Comparison of ENCODE assay signal across 8 mouse cellular contexts in the genomic region with DNA sequence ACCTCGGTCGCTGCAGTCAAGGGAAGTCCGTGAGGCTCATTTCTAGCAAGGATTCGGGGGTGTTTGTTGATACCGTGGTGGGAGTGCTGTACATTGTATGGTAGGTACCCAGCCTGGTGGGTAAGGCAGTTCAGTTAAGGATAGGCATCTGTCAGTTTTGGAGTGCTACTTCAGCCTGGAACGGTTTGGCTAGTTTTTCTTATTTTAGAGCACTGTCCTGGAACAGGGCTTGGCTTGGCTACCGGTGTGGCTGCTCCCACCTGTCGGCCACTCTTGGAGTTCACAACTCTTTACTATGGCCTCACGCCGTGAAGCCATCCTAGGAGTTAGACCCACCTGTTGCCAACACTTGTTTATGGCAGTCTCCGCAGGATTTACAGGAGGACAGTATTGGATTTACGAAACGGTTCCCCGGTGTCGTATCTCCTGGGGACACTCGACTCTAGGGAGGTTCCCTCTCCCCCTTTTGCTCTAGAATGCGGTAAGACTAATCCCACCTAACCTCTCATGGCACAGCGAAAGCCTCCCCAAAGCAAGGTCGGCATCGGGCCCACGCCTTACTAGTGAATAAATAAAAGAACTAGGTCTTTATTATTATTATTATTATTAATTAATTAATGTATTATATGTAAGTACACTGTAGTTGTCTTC. TPM values are rescaled to one million over a fixed set of nuclear protein-coding genes. Genes with fewer than 3 reads are reported as not detected.
DNase-seq lines count a peak whose midpoint lies in the region; ATAC-seq lines count a peak whose summit lies in the region.

No protein-coding gene starts in this region.

- peak; percentile 37 to 40 for DNase-seq in B cell, adult 2 months
- DNase-seq in NIH3T3 (ENCODE audit: low read depth): peak; percentile 54
- DNase-seq in embryo, embryonic 11 days: peak; percentile 54
- DNase-seq in skeletal muscle tissue, adult 2 months (ENCODE audit: low read depth, low spot score): peak; percentile 66

- peaks cover 27% of the 10 kb centered on the region for H3K4me1 ChIP-seq in heart, embryonic 12.5 days (replicated peaks)
- H3K4me1 ChIP-seq in kidney, embryonic 16.5 days (ENCODE audit: insufficient read depth, low read length): peaks cover 22% of the 10 kb centered on the region
- H3K4me1 ChIP-seq in lung, embryonic 16.5 days (replicated peaks; ENCODE audit: control insufficient read depth, insufficient read depth, low read length): peaks cover 11% of the 10 kb centered on the region

- peak overlapping the region; percentile 82 for H3K4me2 ChIP-seq in heart, embryonic 12.5 days
- H3K4me2 ChIP-seq in kidney, embryonic 16.5 days (replicated peaks; ENCODE audit: low read depth, low read length): peak overlapping the region; percentile 96
- H3K4me2 ChIP-seq in lung, embryonic 16.5 days (ENCODE audit: low read depth, low read length): peak overlapping the region; percentile 92

- 7% methylated on average over 21 of the region's 21 CpGs for WGBS in heart, embryonic 12.5 days
- 3% methylated on average over 21 of the region's 21 CpGs for WGBS in kidney, embryonic 16.5 days
- 2% methylated on average over 21 of the region's 21 CpGs for WGBS in lung, embryonic 16.5 days

- H3K9me3 ChIP-seq in heart, embryonic 12.5 days (replicated peaks): no peaks in the 10 kb centered on the region
- no peaks in the 10 kb centered on the region for H3K9me3 ChIP-seq in kidney, embryonic 16.5 days (ENCODE audit: low read length)
- H3K9me3 ChIP-seq in lung, embryonic 16.5 days (ENCODE audit: control insufficient read depth, low read length): no peaks in the 10 kb centered on the region

- no peak for ATAC-seq in heart, embryonic 12.5 days (ENCODE audit: insufficient number of reproducible peaks, low FRiP score)
- ATAC-seq in kidney, embryonic 16.5 days (ENCODE audit: low FRiP score, low TSS enrichment): no peak
- ATAC-seq in lung, embryonic 16.5 days (ENCODE audit: low read depth): no peak
- no peak for ATAC-seq in erythroid progenitor cell, adult 5-6 weeks (replicated peaks; ENCODE audit: low FRiP score, poor library complexity, severe bottlenecking)

- H3K4me3 ChIP-seq in heart, embryonic 12.5 days: peak overlapping the region; percentile 80
- peak overlapping the region; percentile 75 for H3K4me3 ChIP-seq in kidney, embryonic 16.5 days (ENCODE audit: low read length)
- H3K4me3 ChIP-seq in lung, embryonic 16.5 days (ENCODE audit: low read length): peak overlapping the region; percentile 99

- peak overlapping the region; percentile 81 for H3K9ac ChIP-seq in heart, embryonic 12.5 days
- peak overlapping the region; percentile 89 for H3K9ac ChIP-seq in kidney, embryonic 16.5 days (replicated peaks; ENCODE audit: low read length)
- H3K9ac ChIP-seq in lung, embryonic 16.5 days (ENCODE audit: low read length): peak overlapping the region; percentile 77

- H3K27me3 ChIP-seq in heart, embryonic 12.5 days (replicated peaks): no peaks in the 10 kb centered on the region
- H3K27me3 ChIP-seq in kidney, embryonic 16.5 days (ENCODE audit: insufficient read depth, low read length): no peaks in the 10 kb centered on the region
- no peaks in the 10 kb centered on the region for H3K27me3 ChIP-seq in lung, embryonic 16.5 days (ENCODE audit: control insufficient read depth, insufficient read depth, low read depth, low read length)

- peak overlapping the region; percentile 90 for H3K27ac ChIP-seq in heart, embryonic 12.5 days (ENCODE audit: poor library complexity, severe bottlenecking)
- peak overlapping the region; percentile 100 for H3K27ac ChIP-seq in kidney, embryonic 16.5 days (ENCODE audit: low read length)
- H3K27ac ChIP-seq in lung, embryonic 16.5 days (ENCODE audit: low read length): peak overlapping the region; percentile 97

- H3K36me3 ChIP-seq in heart, embryonic 12.5 days: no peaks in the 10 kb centered on the region
- no peaks in the 10 kb centered on the region; the same call in 1 of the 2 replicates for H3K36me3 ChIP-seq in kidney, embryonic 16.5 days (ENCODE audit: insufficient read depth, low read length)
- no peaks in the 10 kb centered on the region for H3K36me3 ChIP-seq in lung, embryonic 16.5 days (ENCODE audit: control insufficient read depth, insufficient read depth, low read length)

RNA-seq across cellular contexts. Expression of gene Sin3a, which starts 2.5 kb away (rescaled TPM):
- polyA plus RNA-seq in heart, embryonic 12.5 days (2016; fragmentation: Nextera tagmentation; extraction: Ambion mirVana): 29.3 and 29.6 TPM in 2 replicates
- 36.7 and 42.3 TPM in 2 replicates for polyA plus RNA-seq in kidney, embryonic 16.5 days (2015; fragmentation: Nextera tagmentation; extraction: Ambion mirVana)
- polyA plus RNA-seq in lung, embryonic 16.5 days (2015; fragmentation: Nextera tagmentation; extraction: Ambion mirVana): 31.3 and 33.6 TPM in 2 replicates
- total RNA-seq in erythroid progenitor cell, adult 5-6 weeks (2015; ENCODE audit: low replicate concordance): 71.7 and 122 TPM in 2 replicates
- 59.9 and 75.3 TPM in 2 replicates for total RNA-seq in erythroid progenitor cell, adult 5-6 weeks (2017; ENCODE audit: low replicate concordance)

RNA-seq across cellular contexts. Expression of gene Man2c1, which starts 56.2 kb away (rescaled TPM):
- 57.1 and 59.6 TPM in 2 replicates for polyA plus RNA-seq in heart, embryonic 12.5 days (2016; fragmentation: Nextera tagmentation; extraction: Ambion mirVana)
- 79.0 and 95.6 TPM in 2 replicates for polyA plus RNA-seq in kidney, embryonic 16.5 days (2015; fragmentation: Nextera tagmentation; extraction: Ambion mirVana)
- polyA plus RNA-seq in lung, embryonic 16.5 days (2015; fragmentation: Nextera tagmentation; extraction: Ambion mirVana): 65.0 and 74.5 TPM in 2 replicates
- 22.3 and 32.3 TPM in 2 replicates for total RNA-seq in erythroid progenitor cell, adult 5-6 weeks (2015; ENCODE audit: low replicate concordance)
- total RNA-seq in erythroid progenitor cell, adult 5-6 weeks (2017; ENCODE audit: low replicate concordance): 18.6 and 29.7 TPM in 2 replicates
